In genomic region chr10:115241082-115241595, GRCm38 (mm10) we compare ENCODE assay signal across 14 mouse cellular contexts. TPM values are rescaled to one million over a fixed set of nuclear protein-coding genes. Genes with fewer than 3 reads are reported as not detected.
DNase-seq lines count a peak whose midpoint lies in the region; ATAC-seq and TF ChIP-seq lines count a peak whose summit lies in the region.
"Had no signal": no experiment of that assay in that cellular context is flagged by ENCODE, and none has a peak within 500 bp of the region (broad histone marks: within the 10 kb centered on the region; RNA-seq: fewer than 3 reads in every experiment).

No protein-coding gene starts in this region.

- no peaks in the 10 kb centered on the region for H3K4me1 ChIP-seq in forebrain, postnatal 0 days (ENCODE audit: insufficient read depth)
- no peaks in the 10 kb centered on the region for H3K4me1 ChIP-seq in forebrain, embryonic 12.5 days
- H3K4me1 ChIP-seq in ES-Bruce4 (ENCODE audit: control insufficient read depth, insufficient read depth, low read length), result peaks cover 1% of the 10 kb centered on the region
- H3K4me1 ChIP-seq: embryonic facial prominence, embryonic 12.5 days had no signal

- no peak overlapping the region for H3K9ac ChIP-seq in forebrain, postnatal 0 days
- no peak overlapping the region for H3K9ac ChIP-seq in forebrain, embryonic 12.5 days
- H3K9ac ChIP-seq in ES-Bruce4 (ENCODE audit: low read depth, poor library complexity, severe bottlenecking), result no peak overlapping the region
- H3K9ac ChIP-seq: embryonic facial prominence, embryonic 12.5 days; heart, embryonic 13.5 days; liver, embryonic 13.5 days had no signal

- H3K36me3 ChIP-seq in forebrain, postnatal 0 days (ENCODE audit: insufficient read depth), result peaks cover 27% of the 10 kb centered on the region
- H3K36me3 ChIP-seq in forebrain, embryonic 12.5 days (replicated peaks), result peaks cover 28% of the 10 kb centered on the region
- H3K36me3 ChIP-seq in ES-Bruce4 (ENCODE audit: control insufficient read depth, insufficient read depth, low read length, poor library complexity, severe bottlenecking), result peaks cover 23% of the 10 kb centered on the region

- peak; percentile 24; the same call in 1 of the 2 replicates for TF ChIP-seq CTCF in forebrain, postnatal 0 days (IDR thresholded peaks at IDR 0.05; ENCODE audit: low read depth)
- TF ChIP-seq CTCF in layer of hippocampus, adult 2 months (conservative IDR thresholded peaks at IDR 0.05), result peak; percentile 71
- TF ChIP-seq CTCF in ES-Bruce4 (IDR thresholded peaks at IDR 0.05; ENCODE audit: low read depth, low read length), result peak; percentile 28

- no peak for TF ChIP-seq EP300 in ES-Bruce4 (IDR thresholded peaks at IDR 0.05; ENCODE audit: insufficient read depth, low read depth, low read length)

- no peak overlapping the region for H3K27ac ChIP-seq in forebrain, postnatal 0 days (ENCODE audit: low read depth, low read length)
- H3K27ac ChIP-seq in forebrain, embryonic 12.5 days, result no peak overlapping the region
- H3K27ac ChIP-seq in layer of hippocampus, adult 2 months, result no peak overlapping the region
- no peak overlapping the region for H3K27ac ChIP-seq in ES-Bruce4 (ENCODE audit: insufficient read depth, low read length)
- H3K27ac ChIP-seq: embryonic facial prominence, embryonic 12.5 days; liver, embryonic 13.5 days had no signal

- H3K27me3 ChIP-seq in forebrain, postnatal 0 days (ENCODE audit: insufficient read depth, low read length), result no peaks in the 10 kb centered on the region
- no peaks in the 10 kb centered on the region for H3K27me3 ChIP-seq in forebrain, embryonic 12.5 days
- no peaks in the 10 kb centered on the region for H3K27me3 ChIP-seq in ES-Bruce4 (ENCODE audit: control insufficient read depth, insufficient read depth, low read length, poor library complexity, severe bottlenecking)
- H3K27me3 ChIP-seq: embryonic facial prominence, embryonic 12.5 days; heart, embryonic 13.5 days; liver, embryonic 13.5 days had no signal

- ATAC-seq in forebrain, postnatal 0 days, result no peak
- no peak for ATAC-seq in forebrain, embryonic 12.5 days (ENCODE audit: low FRiP score)
- peak; percentile 29; the same call in 1 of the 2 replicates for ATAC-seq in granulocyte monocyte progenitor cell, adult 5-6 weeks (replicated peaks; ENCODE audit: poor library complexity, severe bottlenecking)
- ATAC-seq in activated CD4-positive, CD25-positive, alpha-beta regulatory T cell, adult 4 months, result no peak
- ATAC-seq: midbrain, embryonic 16.5 days had no signal

- no peak overlapping the region for H3K4me3 ChIP-seq in forebrain, postnatal 0 days (ENCODE audit: low read depth, low read length)
- H3K4me3 ChIP-seq in forebrain, embryonic 12.5 days (replicated peaks), result no peak overlapping the region
- H3K4me3 ChIP-seq in layer of hippocampus, adult 2 months, result no peak overlapping the region
- H3K4me3 ChIP-seq in ES-Bruce4 (ENCODE audit: low read depth, low read length), result no peak overlapping the region
- H3K4me3 ChIP-seq: embryonic facial prominence, embryonic 12.5 days; heart, embryonic 13.5 days; liver, embryonic 13.5 days had no signal

- WGBS in forebrain, postnatal 0 days, result 82% methylated on average over 8 of the region's 8 CpGs
- WGBS in forebrain, embryonic 12.5 days, result 84% methylated on average over 8 of the region's 8 CpGs

- no peak for TF ChIP-seq POLR2A in ES-Bruce4 (IDR thresholded peaks at IDR 0.05; ENCODE audit: insufficient read depth, low read length)

- no peak for DNase-seq in forebrain, postnatal 0 days
- no peak for DNase-seq in layer of hippocampus, adult 2 months (ENCODE audit: low spot score in 2 of 2)
- no peak for DNase-seq in layer of hippocampus, adult 11-12 months (ENCODE audit: low spot score)
- DNase-seq in thymus, postnatal 14 days, result no peak
- DNase-seq: cerebellum, adult 11 months; liver, embryonic 13.5 days had no signal

- no peak overlapping the region for H3K4me2 ChIP-seq in forebrain, postnatal 0 days (ENCODE audit: low read depth)
- no peak overlapping the region for H3K4me2 ChIP-seq in forebrain, embryonic 12.5 days
- H3K4me2 ChIP-seq: embryonic facial prominence, embryonic 12.5 days; heart, embryonic 13.5 days; liver, embryonic 13.5 days had no signal

- H3K9me3 ChIP-seq in forebrain, postnatal 0 days (ENCODE audit: low read length), result no peaks in the 10 kb centered on the region
- no peaks in the 10 kb centered on the region for H3K9me3 ChIP-seq in forebrain, embryonic 12.5 days
- H3K9me3 ChIP-seq in ES-Bruce4 (replicated peaks; ENCODE audit: control insufficient read depth, insufficient read depth, low read length, poor library complexity, severe bottlenecking), result no peaks in the 10 kb centered on the region
- H3K9me3 ChIP-seq: embryonic facial prominence, embryonic 12.5 days; heart, embryonic 13.5 days; liver, embryonic 13.5 days had no signal

RNA-seq across cellular contexts. Expression of gene Tbc1d15, which starts 10.1 kb away (rescaled TPM):
- 8.5 and 10.3 TPM in 2 replicates for total RNA-seq in forebrain, postnatal 0 days (2014; rRNA removed)
- polyA plus RNA-seq in forebrain, postnatal 0 days (2015; fragmentation: Nextera tagmentation; extraction: Ambion mirVana), result 24.7 and 31.3 TPM in 2 replicates
- 45.5 and 48.1 TPM in 2 replicates for polyA plus RNA-seq in forebrain, embryonic 12.5 days (2016; fragmentation: Nextera tagmentation; extraction: Ambion mirVana)
- 10 to 100 TPM; 59.2 to 67.2 TPM for total RNA-seq in layer of hippocampus, adult 2 months (2021)
- 183 and 198 TPM in 2 replicates for polyA plus RNA-seq in ES-Bruce4 (2011; ENCODE audit: insufficient read depth, insufficient read length, low read depth, missing spikeins)
- total RNA-seq in granulocyte monocyte progenitor cell, adult 5-6 weeks (2014; fragmentation: Nextera tagmentation), result 64.0 and 82.8 TPM in 2 replicates
- total RNA-seq in granulocyte monocyte progenitor cell, adult 5-6 weeks (2017), result 52.2 and 55.0 TPM in 2 replicates
- polyA plus RNA-seq in activated CD4-positive, CD25-positive, alpha-beta regulatory T cell, adult 4 months (2017; shearing (Covaris generic)), result 100 to 1,000 TPM in 1 of 2 experiments, 10 to 100 TPM in 1; 87.7 to 108 TPM

RNA-seq across cellular contexts. Expression of gene Tph2, which starts 56.3 kb away (rescaled TPM):
- 0.10 and 0.46 TPM in 2 replicates for total RNA-seq in forebrain, postnatal 0 days (2014; rRNA removed)
- 0.78 and 1.0 TPM in 2 replicates for polyA plus RNA-seq in forebrain, postnatal 0 days (2015; fragmentation: Nextera tagmentation; extraction: Ambion mirVana)
- polyA plus RNA-seq in forebrain, embryonic 12.5 days (2016; fragmentation: Nextera tagmentation; extraction: Ambion mirVana), result 0.09 TPM in 1 of 2 replicates, not detected in the other
- total RNA-seq in layer of hippocampus, adult 2 months (2021), result under 1 TPM; 0.36 to 0.56 TPM
- not detected in 2 replicates for polyA plus RNA-seq in ES-Bruce4 (2011; ENCODE audit: insufficient read depth, insufficient read length, low read depth, missing spikeins)
- not detected in 2 replicates for total RNA-seq in granulocyte monocyte progenitor cell, adult 5-6 weeks (2014; fragmentation: Nextera tagmentation)
- total RNA-seq in granulocyte monocyte progenitor cell, adult 5-6 weeks (2017), result not detected in 2 replicates
- not detected for polyA plus RNA-seq in activated CD4-positive, CD25-positive, alpha-beta regulatory T cell, adult 4 months (2017; shearing (Covaris generic))
- total RNA-seq: adrenal gland, adult 18-20 months had no signal
- polyA plus RNA-seq: heart, embryonic 13.5 days; liver, embryonic 13.5 days had no signal
